ENCODE assay signal across 35 mouse cellular contexts in genomic region chrX:51976361-51976760, GRCm38 (mm10). TPM values are rescaled to one million over a fixed set of nuclear protein-coding genes. Genes with fewer than 3 reads are reported as not detected.
DNase-seq lines count a peak whose midpoint lies in the region; ATAC-seq and TF ChIP-seq lines count a peak whose summit lies in the region.
"Had no signal": no experiment of that assay in that cellular context is flagged by ENCODE, and none has a peak within 500 bp of the region (broad histone marks: within the 10 kb centered on the region; RNA-seq: fewer than 3 reads in every experiment).

No protein-coding gene starts in this region.

- no peaks in the 10 kb centered on the region for H3K4me1 ChIP-seq in lung, postnatal 0 days (ENCODE audit: insufficient read depth, low read depth, low read length)
- no peaks in the 10 kb centered on the region for H3K4me1 ChIP-seq in hindbrain, embryonic 13.5 days (replicated peaks)
- H3K4me1 ChIP-seq: embryonic facial prominence, embryonic 10.5 days; embryonic facial prominence, embryonic 13.5 days; forebrain, embryonic 13.5 days; hindbrain, embryonic 12.5 days; intestine, embryonic 15.5 days had no signal

- no peak for TF ChIP-seq EP300 in lung, postnatal 0 days (IDR thresholded peaks at IDR 0.05)

- peak; percentile 57 for DNase-seq in adrenal gland, adult 2 months
- DNase-seq in adrenal gland, postnatal 25 days = no peak
- DNase-seq in lung, postnatal 0 days (ENCODE audit: low spot score) = peak; percentile 8
- DNase-seq in lung, adult 18-20 months = no peak
- DNase-seq in adrenal gland, postnatal 10 days = peak; percentile 35
- no peak for DNase-seq in layer of hippocampus, adult 9-11 months
- DNase-seq: B cell, adult 2 months; cerebellum, adult 11-12 months; cerebellum, adult 8-10 months; cerebellum, postnatal 10 days; cerebellum, postnatal 36 days; embryo, embryonic 11 days; gastrocnemius, postnatal 10 days; gastrocnemius, postnatal 36 days; kidney, adult 11 months had no signal

- peak; percentile 32; the same call in 1 of the 2 replicates for ATAC-seq in lung, postnatal 0 days
- ATAC-seq in hindbrain, embryonic 13.5 days (ENCODE audit: low FRiP score) = no peak
- ATAC-seq: forebrain, embryonic 13.5 days; forebrain, embryonic 16.5 days; hindbrain, embryonic 16.5 days; intestine, embryonic 15.5 days; Patski had no signal

- H3K4me2 ChIP-seq in lung, postnatal 0 days (replicated peaks; ENCODE audit: low read depth, low read length) = no peak overlapping the region
- H3K4me2 ChIP-seq in hindbrain, embryonic 13.5 days = no peak overlapping the region
- H3K4me2 ChIP-seq: embryonic facial prominence, embryonic 13.5 days; forebrain, embryonic 13.5 days; heart, embryonic 13.5 days; hindbrain, embryonic 12.5 days; intestine, embryonic 15.5 days had no signal

- no peak for TF ChIP-seq CTCF in lung, postnatal 0 days (IDR thresholded peaks at IDR 0.05)

- H3K27ac ChIP-seq in lung, postnatal 0 days (ENCODE audit: low read length) = no peak overlapping the region
- H3K27ac ChIP-seq in hindbrain, embryonic 13.5 days = no peak overlapping the region
- H3K27ac ChIP-seq: embryonic facial prominence, embryonic 10.5 days; embryonic facial prominence, embryonic 13.5 days; forebrain, embryonic 13.5 days; heart, embryonic 13.5 days; hindbrain, embryonic 12.5 days; intestine, embryonic 15.5 days had no signal

- H3K4me3 ChIP-seq in lung, postnatal 0 days (ENCODE audit: low read depth, low read length) = no peak overlapping the region
- H3K4me3 ChIP-seq in hindbrain, embryonic 13.5 days = no peak overlapping the region
- H3K4me3 ChIP-seq: embryonic facial prominence, embryonic 10.5 days; embryonic facial prominence, embryonic 13.5 days; erythroblast, embryonic 14.5 days; forebrain, embryonic 13.5 days; heart, embryonic 13.5 days; hindbrain, embryonic 12.5 days; intestine, embryonic 15.5 days had no signal

- H3K27me3 ChIP-seq in lung, postnatal 0 days (replicated peaks; ENCODE audit: insufficient read depth, low read length) = no peaks in the 10 kb centered on the region
- H3K27me3 ChIP-seq in hindbrain, embryonic 13.5 days = no peaks in the 10 kb centered on the region
- H3K27me3 ChIP-seq: CH12.LX; forebrain, embryonic 13.5 days; heart, embryonic 13.5 days; intestine, embryonic 15.5 days; Patski had no signal

- no peaks in the 10 kb centered on the region for H3K36me3 ChIP-seq in lung, postnatal 0 days (ENCODE audit: insufficient read depth, low read length)
- no peaks in the 10 kb centered on the region for H3K36me3 ChIP-seq in hindbrain, embryonic 13.5 days
- H3K36me3 ChIP-seq: embryonic facial prominence, embryonic 10.5 days; embryonic facial prominence, embryonic 13.5 days; G1E; heart, embryonic 13.5 days; hindbrain, embryonic 12.5 days; intestine, embryonic 15.5 days had no signal

- H3K9ac ChIP-seq in lung, postnatal 0 days (replicated peaks; ENCODE audit: low read depth) = no peak overlapping the region
- H3K9ac ChIP-seq in hindbrain, embryonic 13.5 days = no peak overlapping the region
- H3K9ac ChIP-seq: embryonic facial prominence, embryonic 13.5 days; forebrain, embryonic 13.5 days; heart, embryonic 13.5 days; hindbrain, embryonic 12.5 days; intestine, embryonic 15.5 days had no signal

- H3K9me3 ChIP-seq in lung, postnatal 0 days (ENCODE audit: low read length) = no peaks in the 10 kb centered on the region
- no peaks in the 10 kb centered on the region for H3K9me3 ChIP-seq in hindbrain, embryonic 13.5 days
- H3K9me3 ChIP-seq: embryonic facial prominence, embryonic 13.5 days; forebrain, embryonic 13.5 days; G1E; heart, embryonic 13.5 days; hindbrain, embryonic 12.5 days; intestine, embryonic 15.5 days had no signal

- 37% methylated on average over 4 of the region's 4 CpGs for WGBS in lung, postnatal 0 days
- 80% methylated on average over 4 of the region's 4 CpGs for WGBS in hindbrain, embryonic 13.5 days

RNA-seq across cellular contexts. Expression of gene 1700080O16Rik, which starts 3.8 kb away (rescaled TPM):
- total RNA-seq in adrenal gland, adult 2 months (2021) = not detected
- polyA plus RNA-seq in adrenal gland, adult 2 months (2012; rRNA removed) = not detected in 2 replicates
- not detected in 2 replicates for total RNA-seq in adrenal gland, postnatal 25 days (2021)
- 0.10 TPM in 1 of 2 replicates, not detected in the other for polyA plus RNA-seq in lung, postnatal 0 days (2015; fragmentation: Nextera tagmentation; extraction: Ambion mirVana)
- not detected for total RNA-seq in adrenal gland, postnatal 10 days (2021)
- polyA plus RNA-seq in hindbrain, embryonic 13.5 days (2015; fragmentation: Nextera tagmentation; extraction: Ambion mirVana) = not detected in 2 replicates
- total RNA-seq: CH12.LX; G1E; gastrocnemius, adult 18-20 months; gastrocnemius, postnatal 10 days; gastrocnemius, postnatal 36 days; granulocyte monocyte progenitor cell, adult 5-6 weeks; heart, postnatal 25 days; hematopoietic stem cell, adult 5-6 weeks had no signal
- polyA plus RNA-seq: brain, embryonic 14.5 days; cortical plate, adult 2 months; embryonic facial prominence, embryonic 10.5 days; embryonic facial prominence, embryonic 13.5 days; erythroblast, embryonic 14.5 days; forebrain, embryonic 13.5 days; forebrain, embryonic 16.5 days; G1E; heart, embryonic 13.5 days; heart, embryonic 16.5 days; hindbrain, embryonic 12.5 days; hindbrain, embryonic 16.5 days; intestine, embryonic 15.5 days; Patski had no signal

Comparison
In these comparisons a context has a peak if more than half of its experiments do, and no peak if none do; other contexts are left out.
1. DNase-seq: peak in adrenal gland, adult 2 months (single experiment), lung, postnatal 0 days (single experiment) and adrenal gland, postnatal 10 days (single experiment); none in adrenal gland, postnatal 25 days (single experiment), lung, adult 18-20 months (0 of 2) and layer of hippocampus, adult 9-11 months (single experiment).